Mouse (Mus musculus) heart, adult 2 months (tissue): ENCODE data around the gene Tbc1d22b. TPM values are rescaled to one million over a fixed set of nuclear protein-coding genes. Genes with fewer than 3 reads are reported as not detected.

Experiments
- DNase-seq, 2 experiments: peaks; one replicate each; pipeline ENCODE4 v3.0.0; 2021
- H3K27ac ChIP-seq: fragments of 200-600 bp; 2 replicates; pipeline ENCODE4 v1.8.1; 2022
- H3K27me3 ChIP-seq: fragments of 200-500 bp; 2 replicates; pipeline ENCODE4 v1.6.1; 2012; ENCODE audit warnings: mild to moderate bottlenecking, low read length, inconsistent platforms, mixed read lengths; ENCODE audit not compliant: control insufficient read depth, insufficient read depth
- H3K36me3 ChIP-seq: fragments of 200-500 bp; 2 replicates; pipeline ENCODE4 v1.6.1; 2012; ENCODE audit warnings: low read length, inconsistent platforms; ENCODE audit not compliant: control insufficient read depth, insufficient read depth
- H3K4me1 ChIP-seq: fragments of 200-500 bp; 2 replicates; pipeline ENCODE4 v1.6.1; 2011; ENCODE audit warnings: low read length; ENCODE audit not compliant: control insufficient read depth, insufficient read depth
- H3K4me3 ChIP-seq: fragments of 200-600 bp; 2 replicates; pipeline ENCODE4 v1.8.1; 2022
- H3K79me2 ChIP-seq: fragments of 200-500 bp; replicated peaks from 2 replicates; pipeline ENCODE4 v1.6.1; 2012; ENCODE audit warnings: mild to moderate bottlenecking, inconsistent platforms, low read length, moderate library complexity, mixed read lengths; ENCODE audit not compliant: control insufficient read depth, insufficient read depth
- H3K9ac ChIP-seq: fragments of 200-500 bp; 2 replicates; pipeline ENCODE4 v1.6.1; 2012; ENCODE audit warnings: low read depth, mild to moderate bottlenecking, control low read depth, inconsistent platforms, low read length, mixed read lengths
- CTCF ChIP-seq: fragments of 200-600 bp; IDR thresholded peaks from 2 replicates; pipeline ENCODE4 v1.8.1; 2022; ENCODE audit warnings: antibody characterized with exemption, mild to moderate bottlenecking, moderate library complexity
- EP300 ChIP-seq: fragments of 200-500 bp; IDR thresholded peaks from 2 replicates; pipeline ENCODE4 v1.6.1; 2011; ENCODE audit warnings: low read depth, low read length, control low read depth; ENCODE audit not compliant: insufficient read depth
- POLR2A ChIP-seq: fragments of 200-500 bp; IDR thresholded peaks from 2 replicates; pipeline ENCODE4 v1.6.1; 2011; ENCODE audit warnings: mild to moderate bottlenecking, low read depth, low read length, control low read depth; ENCODE audit not compliant: insufficient read depth
- WGBS: fragments of 180-500 bp; shearing (Covaris S2); methylation state at CpG from one replicate; pipeline ENCODE4 v1.1.7; 2018; 5-methylcytosine and 5-hydroxymethylcytosine counted together
- intact Hi-C: fragments of 180-260 bp; cut with DNase I; formaldehyde crosslinking; loops from one replicate; pipeline ENCODE4 v1.15.1; 2025
- polyA plus RNA-seq: library from polyadenylated mRNA; depleted of rRNA; stranded (reverse); fragments of >200 nt; gene quantifications from 2 replicates; pipeline ENCODE4 v1.2.3, GENCODE M21; 2012
- total RNA-seq, 2 experiments: library from RNA; stranded (reverse); gene quantifications; 2 replicates each; pipeline ENCODE4 v1.2.3; 2021

Tbc1d22b gene
- total and polyA plus RNA-seq, 3 experiments, result 12.8 to 15.3 (median 13.8) TPM

- DNase-seq, result no peak
- no peaks in the 10 kb centered on the region for H3K36me3 ChIP-seq
- H3K4me3 ChIP-seq, result no peak overlapping the region
- TF ChIP-seq POLR2A (no peak), EP300 (no peak), CTCF (no peak)
- H3K4me1 ChIP-seq, result no peaks in the 10 kb centered on the region
- no peaks in the 10 kb centered on the region for H3K79me2 ChIP-seq
- intact Hi-C loops, result no loop called here
- WGBS, result 72% methylated on average over 5 of the region's 5 CpGs
- no peak overlapping the region for H3K9ac ChIP-seq
- no peak overlapping the region for H3K27ac ChIP-seq
- no peaks in the 10 kb centered on the region for H3K27me3 ChIP-seq
Measured at GRCm38 (mm10) chr17:29583569-29583968, 34.0 kb downstream of the Tbc1d22b start.

GRCm38 (mm10) chr17:29584306-29584705 lies 34.7 kb downstream of the Tbc1d22b start:
- intact Hi-C loops, result no loop called here
- H3K36me3 ChIP-seq, result no peaks in the 10 kb centered on the region
- no peak for DNase-seq
- H3K27me3 ChIP-seq, result no peaks in the 10 kb centered on the region
- H3K4me1 ChIP-seq, result no peaks in the 10 kb centered on the region
- no peak overlapping the region for H3K4me3 ChIP-seq
- TF ChIP-seq POLR2A (no peak), CTCF (no peak), EP300 (no peak)
- no peaks in the 10 kb centered on the region for H3K79me2 ChIP-seq
- no peak overlapping the region for H3K27ac ChIP-seq
- H3K9ac ChIP-seq, result no peak overlapping the region
- WGBS, result 85% methylated on average over 5 of the region's 5 CpGs

DNA sequence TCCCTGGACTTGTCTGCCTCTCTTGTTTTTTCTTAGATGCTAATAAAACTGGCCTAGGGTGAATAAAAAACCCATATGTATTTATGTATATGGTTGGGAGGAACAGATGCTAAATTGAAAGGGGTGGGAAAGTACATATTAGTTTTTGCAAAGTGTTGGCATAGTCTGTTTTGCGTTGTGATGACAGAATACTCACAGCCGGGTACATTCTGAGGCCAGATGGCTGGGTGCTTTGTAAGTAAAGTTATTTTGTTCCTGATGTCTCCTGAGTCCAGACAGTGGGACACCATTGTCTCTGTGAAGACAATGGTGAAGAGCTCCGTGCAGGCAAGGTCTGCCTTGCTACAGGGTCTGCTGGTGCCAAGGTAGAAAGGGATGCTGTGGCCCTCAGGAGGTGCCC lies 35.2 kb downstream of the Tbc1d22b start:
- TF ChIP-seq POLR2A, result no peak
- no peak for TF ChIP-seq CTCF
- TF ChIP-seq EP300, result no peak
- Histone ChIP-seq H3K4me1 (no peaks in the 10 kb centered on the region), H3K4me3 (no peak overlapping the region), H3K36me3 (no peaks in the 10 kb centered on the region), H3K9ac (no peak overlapping the region), H3K79me2 (no peaks in the 10 kb centered on the region), H3K27ac (no peak overlapping the region), H3K27me3 (no peaks in the 10 kb centered on the region)
- DNase-seq, result no peak
- WGBS, result 86% methylated on average over 3 of the region's 3 CpGs
- intact Hi-C loops, result no loop called here

DNA sequence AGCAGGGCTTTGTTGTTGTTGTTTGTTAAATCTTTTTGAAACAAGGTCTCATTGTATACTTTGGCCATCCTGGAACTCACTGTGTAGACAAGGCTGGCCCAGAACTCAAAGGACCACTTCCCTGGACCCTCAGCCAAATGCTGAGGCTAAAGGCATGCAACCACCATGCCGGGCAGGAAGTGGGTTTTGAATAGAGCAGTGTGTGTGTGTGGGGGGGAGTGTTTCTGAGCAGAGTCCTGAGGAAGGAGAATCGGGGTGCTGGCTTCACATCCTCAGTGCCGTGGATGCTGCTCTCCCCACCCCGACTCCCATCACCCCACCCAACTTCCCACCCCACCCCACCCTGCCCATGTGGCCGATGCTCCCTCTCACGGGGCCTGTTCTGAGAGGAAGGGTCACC lies 35.9 kb downstream of the Tbc1d22b start:
- DNase-seq, result no peak
- H3K9ac ChIP-seq, result no peak overlapping the region
- no peaks in the 10 kb centered on the region for H3K4me1 ChIP-seq
- H3K27me3 ChIP-seq, result no peaks in the 10 kb centered on the region
- H3K4me3 ChIP-seq, result no peak overlapping the region
- TF ChIP-seq POLR2A (no peak), EP300 (no peak), CTCF (no peak)
- H3K79me2 ChIP-seq, result no peaks in the 10 kb centered on the region
- 80% methylated on average over 6 of the region's 6 CpGs for WGBS
- no peaks in the 10 kb centered on the region for H3K36me3 ChIP-seq
- H3K27ac ChIP-seq, result no peak overlapping the region
- intact Hi-C loops, result no loop called here

DNA sequence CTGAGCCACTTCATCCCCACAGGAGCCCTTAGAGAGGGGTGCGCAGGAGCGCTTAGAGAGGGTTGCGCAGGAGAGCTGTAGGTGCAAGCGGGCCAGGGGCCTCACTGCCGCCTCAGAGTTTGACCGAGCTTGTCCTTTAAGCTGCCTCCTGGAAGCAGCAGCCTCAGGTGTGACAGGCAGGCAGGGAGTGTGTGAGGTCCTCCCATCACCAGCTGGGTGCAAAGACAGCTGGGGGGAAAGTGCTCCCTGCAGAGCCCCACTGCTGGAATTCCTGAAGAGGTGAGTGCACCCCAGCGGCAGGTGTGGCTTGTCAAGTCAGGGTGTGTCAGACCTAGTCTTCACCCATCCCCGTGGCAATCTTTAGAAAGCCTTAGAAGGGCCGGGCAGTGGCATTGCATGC lies 37.3 kb downstream of the Tbc1d22b start:
- Histone ChIP-seq H3K36me3 (no peaks in the 10 kb centered on the region), H3K4me1 (no peaks in the 10 kb centered on the region), H3K79me2 (no peaks in the 10 kb centered on the region), H3K9ac (no peak overlapping the region), H3K27me3 (no peaks in the 10 kb centered on the region), H3K4me3 (no peak overlapping the region), H3K27ac (no peak overlapping the region)
- no peak for DNase-seq
- no peak for TF ChIP-seq CTCF
- WGBS, result 90% methylated on average over 9 of the region's 9 CpGs
- intact Hi-C loops, result no loop called here

DNA sequence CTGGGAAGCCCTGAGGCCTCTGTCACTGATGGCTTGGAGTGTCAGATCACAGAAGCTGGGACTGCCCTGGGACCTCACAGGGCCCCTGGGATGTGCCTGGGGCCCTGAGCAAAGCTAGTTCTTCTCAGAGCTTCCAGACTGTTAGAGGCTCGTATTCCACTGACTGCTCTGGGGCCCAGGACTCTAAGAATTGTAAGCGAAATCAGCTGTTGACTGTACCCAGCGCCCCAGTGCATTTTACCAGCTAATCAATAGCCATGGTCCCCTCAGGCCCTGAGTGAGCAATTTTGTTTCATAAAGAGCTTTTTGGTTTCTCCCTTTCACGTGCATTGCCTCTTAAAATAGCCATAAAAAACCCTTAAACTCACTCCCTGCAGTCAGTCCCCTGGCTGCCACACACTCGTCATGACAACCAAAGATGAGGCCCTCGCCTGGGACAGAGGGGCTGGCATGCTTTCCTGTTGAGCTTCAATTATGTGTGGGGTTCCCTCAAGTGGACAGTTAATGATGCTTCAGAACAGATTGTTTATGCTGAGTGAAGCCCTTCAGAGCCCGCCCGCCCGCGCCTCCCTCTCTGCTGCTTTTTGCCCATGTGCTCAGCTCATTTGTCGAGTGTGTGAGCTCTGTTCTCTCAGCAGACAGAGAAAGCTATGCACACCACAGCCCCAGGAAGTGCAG lies 39.8 kb downstream of the Tbc1d22b start:
- TF ChIP-seq POLR2A, result no peak
- TF ChIP-seq EP300, result no peak
- TF ChIP-seq CTCF, result no peak

More for the DNA sequence above, 39.8 kb downstream of the Tbc1d22b start:
- Histone ChIP-seq H3K27me3 (no peaks in the 10 kb centered on the region), H3K36me3 (no peaks in the 10 kb centered on the region), H3K79me2 (no peaks in the 10 kb centered on the region), H3K9ac (no peak overlapping the region), H3K4me1 (no peaks in the 10 kb centered on the region), H3K4me3 (no peak overlapping the region), H3K27ac (no peak overlapping the region)
- DNase-seq, result no peak
- intact Hi-C loops, result no loop called here
- 92% methylated on average over 11 of the region's 11 CpGs for WGBS
